Mouse (Mus musculus) megakaryocyte progenitor cell, adult 5-6 weeks (primary cell): ENCODE results near the gene Hsp90aa1. TPM values are rescaled to one million over a fixed set of nuclear protein-coding genes. Genes with fewer than 3 reads are reported as not detected.

ENCODE experiments used
- ATAC-seq: replicated peaks from 2 replicates; pipeline ENCODE4 v1.8.0; 2016; ENCODE audit warnings: mild to moderate bottlenecking, moderate TSS enrichment, inconsistent platforms; ENCODE audit not compliant: poor library complexity
- total RNA-seq, 2 experiments: library from RNA; stranded (forward) in 1 of 2; stranded (reverse) in 1 of 2; fragments of 157-497, 149-512 nt in 1 of 2; fragments of 200-1000 nt in 1 of 2; gene quantifications; 2 replicates each; pipeline versions ENCODE4 v1.2.3 to v1.2.4; 2015 to 2017

The Hsp90aa1 gene
- total RNA-seq, 2 experiments from 2014 or later = 1,319 to 1,329 TPM

DNA sequence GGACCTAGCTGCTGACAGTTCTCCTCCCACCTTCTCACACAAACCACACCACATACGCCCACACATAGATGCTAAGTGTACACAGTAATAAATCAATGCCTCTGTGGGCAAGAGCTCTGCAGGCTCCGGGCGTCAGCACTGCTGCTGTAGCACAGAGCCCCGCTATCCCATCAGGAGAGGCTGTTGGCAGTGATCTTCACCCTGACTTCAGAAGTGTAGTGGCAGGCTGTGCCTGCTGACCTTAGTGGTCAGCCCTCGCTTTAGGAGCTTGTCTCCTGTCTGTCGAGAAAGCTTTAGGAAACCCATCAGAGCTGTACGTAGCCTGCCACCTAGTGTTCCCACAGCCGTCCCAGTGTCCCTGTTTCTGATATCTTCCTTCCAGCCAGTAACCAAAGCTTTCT lies 52.3 kb downstream of the Hsp90aa1 start:
- ATAC-seq = no peak

Other genes with a start within 250 kb of the Hsp90aa1 start
- gene Dync1h1, start 101.3 kb downstream of the Hsp90aa1 start, total RNA-seq (2015) = 60.2 and 64.4 TPM in 2 replicates
- gene Dync1h1, start 101.3 kb downstream of the Hsp90aa1 start, total RNA-seq (2017) = 91.9 and 102 TPM in 2 replicates
- gene 1700001K19Rik, start 20.1 kb downstream of the Hsp90aa1 start, total RNA-seq (2015) = not detected in 2 replicates
- gene 1700001K19Rik, start 20.1 kb downstream of the Hsp90aa1 start, total RNA-seq (2017) = not detected in 2 replicates
- gene Wdr20, start 35.2 kb upstream of the Hsp90aa1 start, total RNA-seq (2015) = 21.3 and 22.8 TPM in 2 replicates
- gene Wdr20, start 35.2 kb upstream of the Hsp90aa1 start, total RNA-seq (2017) = 27.1 and 36.2 TPM in 2 replicates
- gene Mok, start 138.2 kb upstream of the Hsp90aa1 start, total RNA-seq (2015) = 1.0 and 2.1 TPM in 2 replicates
- 2.0 and 2.2 TPM in 2 replicates for gene Mok, start 138.2 kb upstream of the Hsp90aa1 start, total RNA-seq (2017)
- gene Zfp839, start 147.5 kb upstream of the Hsp90aa1 start, total RNA-seq (2015) = 5.1 and 5.5 TPM in 2 replicates
- gene Zfp839, start 147.5 kb upstream of the Hsp90aa1 start, total RNA-seq (2017) = 4.6 and 6.2 TPM in 2 replicates
- gene Cinp, start 186.4 kb upstream of the Hsp90aa1 start, total RNA-seq (2015) = 50.2 and 53.2 TPM in 2 replicates
- gene Cinp, start 186.4 kb upstream of the Hsp90aa1 start, total RNA-seq (2017) = 74.6 and 100 TPM in 2 replicates
- gene Tecpr2, start 186.5 kb upstream of the Hsp90aa1 start, total RNA-seq (2015) = 4.7 and 5.0 TPM in 2 replicates
- 6.8 and 7.4 TPM in 2 replicates for gene Tecpr2, start 186.5 kb upstream of the Hsp90aa1 start, total RNA-seq (2017)